Mouse (Mus musculus) neural tube, embryonic 15.5 days (tissue): Measurements from ENCODE around the gene Myh9. TPM values are rescaled to one million over a fixed set of nuclear protein-coding genes. Genes with fewer than 3 reads are reported as not detected.
"Not testable (repeated sequence)": the region's sequence is repeated elsewhere in the genome, so short reads cannot be mapped to it uniquely, and the experiment has no call there.

Source experiments
- ATAC-seq: fragments of 200-750 bp; cut with Nextera tagmentation; 2 replicates; pipeline ENCODE4 v1.8.0; 2017; ENCODE audit warnings: mild to moderate bottlenecking, moderate TSS enrichment, moderate library complexity; ENCODE audit not compliant: low FRiP score
- H3K27ac ChIP-seq: fragments of 300-500 bp; sonication (generic); replicated peaks from 2 replicates; pipeline ENCODE4 v1.5.1; 2015; ENCODE audit warnings: mild to moderate bottlenecking, inconsistent platforms
- H3K27me3 ChIP-seq: fragments of 300-500 bp; sonication (generic); replicated peaks from 2 replicates; pipeline ENCODE4 v1.6.1; 2015; ENCODE audit warnings: inconsistent platforms
- H3K36me3 ChIP-seq: fragments of 300-500 bp; sonication (generic); 2 replicates; pipeline ENCODE4 v1.6.1; 2015; ENCODE audit warnings: inconsistent platforms
- H3K4me1 ChIP-seq: fragments of 300-500 bp; sonication (generic); 2 replicates; pipeline ENCODE4 v1.6.1; 2015; ENCODE audit warnings: inconsistent platforms
- H3K4me2 ChIP-seq: fragments of 300-500 bp; sonication (generic); 2 replicates; pipeline ENCODE4 v1.6.1; 2015; ENCODE audit warnings: inconsistent platforms, mild to moderate bottlenecking, moderate library complexity
- H3K4me3 ChIP-seq: fragments of 300-500 bp; sonication (generic); replicated peaks from 2 replicates; pipeline ENCODE4 v1.5.1; 2015; ENCODE audit warnings: mild to moderate bottlenecking, inconsistent platforms
- H3K9ac ChIP-seq: fragments of 300-500 bp; sonication (generic); replicated peaks from 2 replicates; pipeline ENCODE4 v1.6.1; 2015; ENCODE audit warnings: mild to moderate bottlenecking, inconsistent platforms
- H3K9me3 ChIP-seq: fragments of 300-500 bp; sonication (generic); replicated peaks from 2 replicates; pipeline ENCODE4 v1.6.1; 2016; ENCODE audit warnings: inconsistent platforms
- WGBS: fragments of 180-500 bp; shearing (Covaris S2); methylation state at CpG from one replicate; pipeline ENCODE4 v1.1.7; 2015; ENCODE audit warnings: mixed read lengths; 5-methylcytosine and 5-hydroxymethylcytosine counted together
- polyA plus RNA-seq: library from polyadenylated mRNA; unstranded; fragments of >200 nt; fragmentation: Nextera tagmentation; extraction: Ambion mirVana; gene quantifications from 2 replicates; pipeline ENCODE4 v1.2.1, GENCODE M21; 2015

The Myh9 gene
- polyA plus RNA-seq, 1 experiment from 2014 or later = 9.6 TPM

GRCm38 (mm10) chr15:77881698-77882097 is 39.7 kb upstream of the Myh9 start:
- Histone ChIP-seq H3K4me2 (no peak overlapping the region), H3K27me3 (no peaks in the 10 kb centered on the region; the same call in 1 of the 2 replicates), H3K27ac (no peak overlapping the region), H3K4me3 (no peak overlapping the region), H3K9me3 (no peaks in the 10 kb centered on the region), H3K36me3 (no peaks in the 10 kb centered on the region), H3K9ac (no peak overlapping the region), H3K4me1 (peaks cover 8% of the 10 kb centered on the region; the same call in 1 of the 2 replicates)
- ATAC-seq = no peak
- 73% methylated on average over 5 of the region's 5 CpGs for WGBS

GRCm38 (mm10) chr15:77880738-77881137 is 38.8 kb upstream of the Myh9 start:
- H3K4me1 ChIP-seq = peaks cover 8% of the 10 kb centered on the region; the same call in 1 of the 2 replicates
- 87% methylated on average over 5 of the region's 5 CpGs for WGBS
- H3K9ac ChIP-seq = no peak overlapping the region
- no peak overlapping the region for H3K27ac ChIP-seq
- H3K4me2 ChIP-seq = no peak overlapping the region
- no peaks in the 10 kb centered on the region for H3K9me3 ChIP-seq
- no peak for ATAC-seq
- H3K4me3 ChIP-seq = no peak overlapping the region
- H3K36me3 ChIP-seq = no peaks in the 10 kb centered on the region
- no peaks in the 10 kb centered on the region; the same call in 1 of the 2 replicates for H3K27me3 ChIP-seq

GRCm38 (mm10) chr15:77879756-77880155 is 37.8 kb upstream of the Myh9 start:
- no peak overlapping the region for H3K27ac ChIP-seq
- no peak overlapping the region for H3K4me3 ChIP-seq
- WGBS = 92% methylated on average over 3 of the region's 3 CpGs
- peaks cover 8% of the 10 kb centered on the region; the same call in 1 of the 2 replicates for H3K4me1 ChIP-seq
- no peaks in the 10 kb centered on the region for H3K27me3 ChIP-seq
- no peaks in the 10 kb centered on the region for H3K36me3 ChIP-seq
- no peaks in the 10 kb centered on the region for H3K9me3 ChIP-seq
- H3K4me2 ChIP-seq = no peak overlapping the region
- H3K9ac ChIP-seq = no peak overlapping the region
- ATAC-seq = no peak

GRCm38 (mm10) chr15:77877209-77877608 is 35.2 kb upstream of the Myh9 start:
- Histone ChIP-seq H3K27me3 (no peaks in the 10 kb centered on the region), H3K4me1 (no peaks in the 10 kb centered on the region), H3K4me3 (no peak overlapping the region), H3K9me3 (no peaks in the 10 kb centered on the region), H3K36me3 (no peaks in the 10 kb centered on the region), H3K9ac (no peak overlapping the region), H3K27ac (no peak overlapping the region), H3K4me2 (no peak overlapping the region)
- ATAC-seq = no peak
- 82% methylated on average over 2 of the region's 2 CpGs for WGBS

- 84% methylated on average over 3 of the region's 3 CpGs for WGBS
- Histone ChIP-seq H3K36me3 (no peaks in the 10 kb centered on the region), H3K4me1 (no peaks in the 10 kb centered on the region), H3K9ac (no peak overlapping the region), H3K4me3 (no peak overlapping the region), H3K27ac (no peak overlapping the region), H3K27me3 (no peaks in the 10 kb centered on the region), H3K4me2 (no peak overlapping the region), H3K9me3 (no peaks in the 10 kb centered on the region)
- no peak for ATAC-seq
Observed at GRCm38 (mm10) chr15:77876716-77877115, 34.7 kb upstream of the Myh9 start.

- H3K36me3 ChIP-seq = no peaks in the 10 kb centered on the region
- no peak overlapping the region for H3K4me3 ChIP-seq
- H3K9me3 ChIP-seq = no peaks in the 10 kb centered on the region
- H3K9ac ChIP-seq = no peak overlapping the region
- H3K27me3 ChIP-seq = no peaks in the 10 kb centered on the region
- H3K27ac ChIP-seq = no peak overlapping the region
- no peak for ATAC-seq
- 92% methylated on average over 6 of the region's 6 CpGs for WGBS
- H3K4me1 ChIP-seq = no peaks in the 10 kb centered on the region
- H3K4me2 ChIP-seq = no peak overlapping the region
Observed at GRCm38 (mm10) chr15:77875953-77876352, 34.0 kb upstream of the Myh9 start.

- WGBS = 93% methylated on average over 9 of the region's 9 CpGs
Observed at GRCm38 (mm10) chr15:77874807-77875206, 32.8 kb upstream of the Myh9 start.

GRCm38 (mm10) chr15:77874310-77874709 is 32.3 kb upstream of the Myh9 start:
- Histone ChIP-seq H3K9ac (no peak overlapping the region), H3K4me1 (no peaks in the 10 kb centered on the region), H3K27ac (no peak overlapping the region), H3K9me3 (no peaks in the 10 kb centered on the region), H3K4me3 (no peak overlapping the region), H3K4me2 (no peak overlapping the region), H3K36me3 (no peaks in the 10 kb centered on the region), H3K27me3 (no peaks in the 10 kb centered on the region)
- 76% methylated on average over 4 of the region's 4 CpGs for WGBS
- no peak for ATAC-seq

More at GRCm38 (mm10) chr15:77874807-77875206, 32.8 kb upstream of the Myh9 start:
- Histone ChIP-seq H3K4me2 (no peak overlapping the region), H3K27me3 (no peaks in the 10 kb centered on the region), H3K4me3 (no peak overlapping the region), H3K27ac (no peak overlapping the region), H3K9ac (no peak overlapping the region), H3K9me3 (no peaks in the 10 kb centered on the region), H3K4me1 (no peaks in the 10 kb centered on the region), H3K36me3 (no peaks in the 10 kb centered on the region)
- no peak for ATAC-seq

GRCm38 (mm10) chr15:77873564-77873963 is 31.6 kb upstream of the Myh9 start:
- no peak overlapping the region for H3K4me3 ChIP-seq
- no peaks in the 10 kb centered on the region for H3K27me3 ChIP-seq
- no peak overlapping the region for H3K27ac ChIP-seq
- H3K9me3 ChIP-seq = no peaks in the 10 kb centered on the region
- H3K9ac ChIP-seq = no peak overlapping the region
- ATAC-seq = no peak
- no peak overlapping the region for H3K4me2 ChIP-seq
- WGBS = 86% methylated on average over 2 of the region's 2 CpGs
- H3K4me1 ChIP-seq = no peaks in the 10 kb centered on the region
- no peaks in the 10 kb centered on the region for H3K36me3 ChIP-seq

- H3K4me2 ChIP-seq = no peak overlapping the region
- H3K27me3 ChIP-seq = no peaks in the 10 kb centered on the region
- H3K9ac ChIP-seq = no peak overlapping the region
- no peaks in the 10 kb centered on the region for H3K9me3 ChIP-seq
- no peak overlapping the region for H3K27ac ChIP-seq
- H3K36me3 ChIP-seq = no peaks in the 10 kb centered on the region
- H3K4me1 ChIP-seq = no peaks in the 10 kb centered on the region
- no peak for ATAC-seq
- H3K4me3 ChIP-seq = no peak overlapping the region
- WGBS = 83% methylated on average over 3 of the region's 3 CpGs
Observed at GRCm38 (mm10) chr15:77872996-77873395, 31.0 kb upstream of the Myh9 start.

GRCm38 (mm10) chr15:77868340-77868739 is 26.4 kb upstream of the Myh9 start:
- Histone ChIP-seq H3K36me3 (no peaks in the 10 kb centered on the region), H3K4me2 (no peak overlapping the region), H3K9ac (no peak overlapping the region), H3K27ac (no peak overlapping the region), H3K4me3 (no peak overlapping the region), H3K4me1 (no peaks in the 10 kb centered on the region), H3K27me3 (no peaks in the 10 kb centered on the region), H3K9me3 (no peaks in the 10 kb centered on the region)
- no peak for ATAC-seq
- WGBS = 92% methylated on average over 5 of the region's 5 CpGs

GRCm38 (mm10) chr15:77867231-77867968 is 25.4 kb upstream of the Myh9 start:
- H3K27ac ChIP-seq, H3K36me3 ChIP-seq, H3K4me1 ChIP-seq, H3K9me3 ChIP-seq, ATAC-seq, H3K27me3 ChIP-seq, H3K4me3 ChIP-seq, H3K4me2 ChIP-seq, H3K9ac ChIP-seq: not testable (repeated sequence)
- WGBS = 84% methylated on average over 9 of the region's 10 CpGs
